Mouse (Mus musculus): ENCODE measurements at regions not wholly inside any gene's neighbourhood (a gene's known extent, or its start where the extent isn't known, plus 50 kb on each side); places are given as distances from the start of the nearest gene placed in this dataset.

DNA sequence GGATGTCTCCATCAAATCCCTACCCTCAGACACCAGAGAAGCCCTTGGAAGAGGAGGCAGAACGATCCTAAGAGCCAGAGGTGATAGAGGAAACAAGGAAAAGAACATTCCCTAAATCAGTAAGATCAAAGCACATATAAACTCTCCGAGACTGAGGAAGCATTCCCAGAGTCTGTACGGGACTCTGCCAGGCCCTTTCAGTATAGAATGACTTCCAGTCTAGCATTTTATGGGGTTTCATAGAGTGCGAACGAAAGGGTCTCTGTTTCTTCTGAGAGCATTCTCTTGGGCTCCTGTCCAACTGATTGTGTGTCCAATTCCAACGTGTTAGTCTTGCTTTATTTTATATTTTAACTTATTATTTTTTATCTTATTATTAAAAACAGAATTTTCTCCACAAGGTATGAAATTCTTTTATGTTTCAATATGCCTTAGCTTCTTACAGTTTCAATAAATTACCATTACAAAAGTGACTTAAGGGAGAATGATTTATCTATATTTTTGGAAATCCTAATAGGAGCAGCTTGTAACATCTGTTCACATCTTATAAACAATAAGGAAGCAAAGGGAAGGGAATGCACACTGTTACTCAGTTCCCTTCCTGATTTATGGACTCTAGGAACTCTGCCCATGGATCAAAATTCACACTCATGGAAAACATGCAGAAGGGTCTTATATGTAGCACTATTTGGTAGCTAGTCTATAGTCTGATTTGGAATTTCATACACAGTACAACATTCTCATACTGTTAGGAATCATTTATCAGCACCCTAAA, 628.8 kb downstream of the Slitrk6 start:
- no peak overlapping the region for H3K4me2 ChIP-seq (replicated peaks)
- no peaks in the 10 kb centered on the region for H3K9me3 ChIP-seq
- ATAC-seq (replicated peaks), result no peak
- H3K36me3 ChIP-seq, result no peaks in the 10 kb centered on the region
- H3K4me3 ChIP-seq, result no peak overlapping the region
- H3K4me1 ChIP-seq, result no peaks in the 10 kb centered on the region
- H3K9ac ChIP-seq (replicated peaks), result no peak overlapping the region
- no peaks in the 10 kb centered on the region for H3K27me3 ChIP-seq
- H3K27ac ChIP-seq (replicated peaks), result no peak overlapping the region
- WGBS, result 75% methylated on average over 6 of the region's 6 CpGs

DNA sequence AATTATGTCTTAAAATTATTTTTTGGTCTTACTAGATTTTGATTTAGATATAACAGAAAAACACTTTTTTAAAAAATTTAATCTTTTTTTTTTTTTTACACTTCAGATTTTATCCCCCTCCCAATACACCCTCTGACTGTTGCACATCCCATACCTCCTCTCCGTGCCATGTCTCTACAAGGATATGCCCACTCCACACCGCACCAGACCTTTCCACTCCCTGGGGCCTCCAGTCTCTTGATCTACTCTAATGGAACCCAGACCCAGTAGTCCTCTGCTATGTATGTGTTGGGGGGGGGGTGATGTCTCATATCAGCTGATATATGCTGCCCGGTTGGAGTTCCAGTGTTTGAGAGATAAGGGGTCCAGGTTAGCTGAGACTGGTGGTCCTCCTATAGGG, 632.2 kb downstream of the Slitrk6 start:
- H3K36me3 ChIP-seq, result no peaks in the 10 kb centered on the region
- 91% methylated on average over 3 of the region's 3 CpGs for WGBS
- no peaks in the 10 kb centered on the region for H3K9me3 ChIP-seq
- no peak overlapping the region for H3K4me2 ChIP-seq (replicated peaks)
- H3K4me3 ChIP-seq, result no peak overlapping the region
- H3K27ac ChIP-seq (replicated peaks), result no peak overlapping the region
- H3K4me1 ChIP-seq, result no peaks in the 10 kb centered on the region
- no peak for ATAC-seq (replicated peaks)
- no peak overlapping the region for H3K9ac ChIP-seq (replicated peaks)
- no peaks in the 10 kb centered on the region for H3K27me3 ChIP-seq

DNA sequence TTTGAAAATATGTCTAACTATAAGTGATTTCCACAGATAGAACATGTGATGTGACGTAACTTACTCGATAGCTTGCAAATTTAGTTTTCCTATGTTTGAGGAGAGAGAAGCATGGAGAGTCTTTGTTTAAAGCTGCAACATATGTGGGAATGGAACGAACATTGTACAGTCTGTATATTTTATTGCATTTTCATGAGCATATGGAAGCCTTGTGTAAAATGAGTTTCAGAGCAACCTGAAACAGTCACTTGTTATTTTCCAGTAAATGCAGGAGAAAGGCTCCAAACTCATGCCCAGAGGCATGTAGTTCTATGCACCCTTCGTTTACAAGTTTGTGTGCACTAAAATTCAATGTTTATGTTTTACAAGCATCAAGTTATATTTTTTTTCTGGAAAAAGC, 639.4 kb downstream of the Slitrk6 start:
- H3K4me3 ChIP-seq, result no peak overlapping the region
- H3K4me2 ChIP-seq (replicated peaks), result no peak overlapping the region
- no peaks in the 10 kb centered on the region for H3K9me3 ChIP-seq
- ATAC-seq (replicated peaks), result no peak
- H3K27me3 ChIP-seq, result no peaks in the 10 kb centered on the region
- WGBS, result 70% methylated on average over 4 of the region's 4 CpGs
- no peak overlapping the region for H3K27ac ChIP-seq (replicated peaks)
- H3K4me1 ChIP-seq, result no peaks in the 10 kb centered on the region
- H3K36me3 ChIP-seq, result no peaks in the 10 kb centered on the region
- H3K9ac ChIP-seq (replicated peaks), result no peak overlapping the region

DNA sequence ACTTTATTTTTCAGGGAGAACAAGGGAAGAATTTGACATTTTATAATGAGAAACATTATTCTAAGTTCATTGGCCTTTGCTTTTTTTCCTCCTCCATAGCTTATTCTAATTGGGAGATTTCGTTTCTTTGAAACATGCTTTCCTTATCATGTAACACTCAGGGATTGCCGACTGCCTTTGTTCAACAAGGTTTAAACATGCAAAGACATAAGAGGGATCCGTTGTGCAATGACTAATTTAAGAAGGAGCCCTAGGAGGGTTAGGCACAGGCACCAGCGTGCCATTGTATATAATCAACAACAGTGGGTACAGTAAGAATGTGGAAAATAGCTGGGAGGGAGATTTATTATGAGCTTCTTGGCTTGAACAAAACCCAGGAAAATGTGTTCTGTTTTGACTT, 654.1 kb downstream of the Slitrk6 start:
- H3K4me2 ChIP-seq (replicated peaks), result no peak overlapping the region
- H3K27me3 ChIP-seq, result no peaks in the 10 kb centered on the region
- H3K4me1 ChIP-seq, result no peaks in the 10 kb centered on the region
- no peak overlapping the region for H3K9ac ChIP-seq (replicated peaks)
- no peaks in the 10 kb centered on the region for H3K9me3 ChIP-seq
- WGBS, result 59% methylated on average over 4 of the region's 4 CpGs
- no peak overlapping the region for H3K27ac ChIP-seq (replicated peaks)
- no peak for ATAC-seq (replicated peaks)
- H3K36me3 ChIP-seq, result no peaks in the 10 kb centered on the region
- H3K4me3 ChIP-seq, result no peak overlapping the region

DNA sequence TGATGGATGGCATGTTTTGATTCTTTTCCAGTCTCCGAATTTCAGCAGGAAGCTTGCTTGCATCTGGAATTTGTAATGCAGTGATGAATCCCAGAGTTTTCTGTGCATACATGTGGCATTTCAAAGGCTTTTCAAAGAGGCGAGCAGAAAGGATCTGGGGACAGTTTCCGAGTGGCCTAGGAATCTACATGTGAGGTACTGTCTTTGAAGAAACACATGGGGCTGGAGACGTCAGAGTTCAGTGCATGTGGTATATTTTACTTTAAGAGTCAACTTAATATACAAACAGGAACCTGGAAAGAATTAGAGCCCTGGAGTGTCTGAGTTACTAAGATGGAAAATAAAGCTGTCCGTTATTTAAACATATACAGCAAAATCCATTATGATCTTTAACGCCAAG, 676.6 kb downstream of the Slitrk6 start:
- Histone ChIP-seq H3K4me1 (no peaks in the 10 kb centered on the region), H3K9ac (replicated peaks) (no peak overlapping the region), H3K36me3 (no peaks in the 10 kb centered on the region), H3K27ac (replicated peaks) (no peak overlapping the region), H3K4me2 (replicated peaks) (no peak overlapping the region), H3K4me3 (no peak overlapping the region), H3K9me3 (no peaks in the 10 kb centered on the region), H3K27me3 (no peaks in the 10 kb centered on the region)
- no peak for ATAC-seq (replicated peaks)
- WGBS, result 90% methylated on average over 6 of the region's 6 CpGs

- 0 out of 2 replicates have a peak, but pooled peaks have one; percentile 23 for ATAC-seq (replicated peaks)
Measured at GRCm38 (mm10) chr14:110047748-110048147, 707.2 kb downstream of the Slitrk6 start.

GRCm38 (mm10) chr14:110043211-110043610, 711.7 kb downstream of the Slitrk6 start:
- H3K4me3 ChIP-seq, result no peak overlapping the region
- H3K36me3 ChIP-seq, result no peaks in the 10 kb centered on the region
- no peaks in the 10 kb centered on the region for H3K4me1 ChIP-seq
- H3K9ac ChIP-seq (replicated peaks), result no peak overlapping the region
- ATAC-seq (replicated peaks), result no peak
- H3K27me3 ChIP-seq, result no peaks in the 10 kb centered on the region
- H3K9me3 ChIP-seq, result no peaks in the 10 kb centered on the region
- no peak overlapping the region for H3K4me2 ChIP-seq (replicated peaks)
- H3K27ac ChIP-seq (replicated peaks), result no peak overlapping the region

More at GRCm38 (mm10) chr14:110047748-110048147, 707.2 kb downstream of the Slitrk6 start:
- no peak overlapping the region for H3K4me3 ChIP-seq
- no peak overlapping the region for H3K9ac ChIP-seq (replicated peaks)
- H3K4me1 ChIP-seq, result no peaks in the 10 kb centered on the region
- H3K36me3 ChIP-seq, result no peaks in the 10 kb centered on the region
- H3K27me3 ChIP-seq, result no peaks in the 10 kb centered on the region
- no peak overlapping the region for H3K27ac ChIP-seq (replicated peaks)
- no peaks in the 10 kb centered on the region for H3K9me3 ChIP-seq
- H3K4me2 ChIP-seq (replicated peaks), result no peak overlapping the region
- 80% methylated on average over 3 of the region's 3 CpGs for WGBS

GRCm38 (mm10) chr14:110021812-110022211, 733.1 kb downstream of the Slitrk6 start:
- ATAC-seq (replicated peaks), result no peak
- WGBS, result 77% methylated on average over 3 of the region's 3 CpGs
- H3K4me1 ChIP-seq, result no peaks in the 10 kb centered on the region
- no peaks in the 10 kb centered on the region for H3K27me3 ChIP-seq
- H3K36me3 ChIP-seq, result no peaks in the 10 kb centered on the region
- H3K9me3 ChIP-seq, result no peaks in the 10 kb centered on the region
- H3K4me3 ChIP-seq, result no peak overlapping the region
- H3K9ac ChIP-seq (replicated peaks), result no peak overlapping the region
- H3K27ac ChIP-seq (replicated peaks), result no peak overlapping the region
- no peak overlapping the region for H3K4me2 ChIP-seq (replicated peaks)

- WGBS, result 82% methylated on average over 2 of the region's 2 CpGs
- no peak overlapping the region for H3K4me3 ChIP-seq
- H3K27ac ChIP-seq (replicated peaks), result no peak overlapping the region
- H3K9ac ChIP-seq (replicated peaks), result no peak overlapping the region
- no peak for ATAC-seq (replicated peaks)
- H3K36me3 ChIP-seq, result no peaks in the 10 kb centered on the region
- H3K4me2 ChIP-seq (replicated peaks), result no peak overlapping the region
- H3K27me3 ChIP-seq, result no peaks in the 10 kb centered on the region
- no peaks in the 10 kb centered on the region for H3K9me3 ChIP-seq
- H3K4me1 ChIP-seq, result no peaks in the 10 kb centered on the region
Measured at GRCm38 (mm10) chr14:110015126-110015525, 739.8 kb downstream of the Slitrk6 start.

GRCm38 (mm10) chr14:110013229-110013628, 741.7 kb downstream of the Slitrk6 start:
- WGBS, result 87% methylated on average over 1 of the region's 1 CpGs
- H3K27ac ChIP-seq (replicated peaks), result no peak overlapping the region
- H3K4me2 ChIP-seq (replicated peaks), result no peak overlapping the region
- no peak for ATAC-seq (replicated peaks)
- H3K9ac ChIP-seq (replicated peaks), result no peak overlapping the region
- H3K9me3 ChIP-seq, result no peaks in the 10 kb centered on the region
- no peaks in the 10 kb centered on the region for H3K27me3 ChIP-seq
- H3K4me1 ChIP-seq, result no peaks in the 10 kb centered on the region
- no peaks in the 10 kb centered on the region for H3K36me3 ChIP-seq
- no peak overlapping the region for H3K4me3 ChIP-seq

DNA sequence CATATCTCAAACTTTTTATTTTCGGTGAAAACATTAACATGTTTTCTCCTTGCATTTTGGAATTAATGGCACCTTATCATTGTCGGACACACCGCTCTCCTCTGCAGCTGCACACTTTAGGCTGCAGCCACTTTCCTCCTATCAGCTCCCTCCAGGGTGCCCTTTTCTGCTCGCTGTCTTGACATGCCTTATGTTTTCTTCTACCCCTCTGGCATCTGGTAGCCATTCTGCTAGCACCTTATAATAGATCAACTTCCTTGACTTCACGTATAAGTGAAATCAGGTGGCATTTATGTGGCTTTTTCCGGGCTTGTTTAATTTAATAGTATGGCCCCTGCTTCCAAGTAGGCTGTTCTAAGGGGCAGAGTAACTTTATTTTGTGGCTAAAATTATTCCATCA, 747.8 kb downstream of the Slitrk6 start:
- no peaks in the 10 kb centered on the region for H3K27me3 ChIP-seq
- no peak for ATAC-seq (replicated peaks)
- no peak overlapping the region for H3K4me2 ChIP-seq (replicated peaks)
- H3K9me3 ChIP-seq, result no peaks in the 10 kb centered on the region
- H3K9ac ChIP-seq (replicated peaks), result no peak overlapping the region
- H3K36me3 ChIP-seq, result no peaks in the 10 kb centered on the region
- no peak overlapping the region for H3K27ac ChIP-seq (replicated peaks)
- no peaks in the 10 kb centered on the region for H3K4me1 ChIP-seq
- 85% methylated on average over 6 of the region's 6 CpGs for WGBS
- no peak overlapping the region for H3K4me3 ChIP-seq

- H3K4me1 ChIP-seq, result no peaks in the 10 kb centered on the region
- H3K27me3 ChIP-seq, result no peaks in the 10 kb centered on the region
- no peaks in the 10 kb centered on the region for H3K36me3 ChIP-seq
- no peak for ATAC-seq (replicated peaks)
- H3K4me3 ChIP-seq, result no peak overlapping the region
- H3K9ac ChIP-seq (replicated peaks), result no peak overlapping the region
- no peak overlapping the region for H3K27ac ChIP-seq (replicated peaks)
- no peak overlapping the region for H3K4me2 ChIP-seq (replicated peaks)
- no peaks in the 10 kb centered on the region for H3K9me3 ChIP-seq
- 59% methylated on average over 4 of the region's 4 CpGs for WGBS
Measured at GRCm38 (mm10) chr14:109985026-109985425, 769.9 kb downstream of the Slitrk6 start.

GRCm38 (mm10) chr14:109958008-109958407, 796.9 kb downstream of the Slitrk6 start:
- H3K9me3 ChIP-seq, result no peaks in the 10 kb centered on the region
- no peaks in the 10 kb centered on the region for H3K36me3 ChIP-seq
- WGBS, result 58% methylated on average over 3 of the region's 3 CpGs
- ATAC-seq (replicated peaks), result 0 out of 2 replicates have a peak, but pooled peaks have one; percentile 63
- H3K4me2 ChIP-seq (replicated peaks), result no peak overlapping the region
- H3K27me3 ChIP-seq, result no peaks in the 10 kb centered on the region
- no peaks in the 10 kb centered on the region for H3K4me1 ChIP-seq
- H3K4me3 ChIP-seq, result no peak overlapping the region
- H3K9ac ChIP-seq (replicated peaks), result no peak overlapping the region
- H3K27ac ChIP-seq (replicated peaks), result no peak overlapping the region
